Mouse (Mus musculus) layer of hippocampus, adult 18-20 months (tissue): ENCODE data around the gene Dnajc21. TPM values are rescaled to one million over a fixed set of nuclear protein-coding genes. Genes with fewer than 3 reads are reported as not detected.
"Not testable (repeated sequence)": the region's sequence is repeated elsewhere in the genome, so short reads cannot be mapped to it uniquely, and the experiment has no call there.

Experiments
- DNase-seq, 2 experiments: peaks; one replicate each; pipeline ENCODE4 v3.0.0; 2022; ENCODE audit warnings: low spot score in 2 of 2
- long read RNA-seq: library from polyadenylated mRNA; stranded (forward); transcript quantifications from one replicate; pipeline ENCODE4 v2.0.0, GENCODE M21; 2021
- total RNA-seq, 2 experiments: library from RNA; stranded (reverse); gene quantifications; 2 replicates each; pipeline ENCODE4 v1.2.3; 2021

Dnajc21 gene
- 10 to 100 TPM; 23.7 to 26.3 TPM for total RNA-seq
- long read RNA-seq, transcript Dnajc21-201 (12 exons, 2,060 nt): major isoform, 29 of 31 reads
- long read RNA-seq, partial matches to known transcripts: 0 of 31 reads
- long read RNA-seq, other reads (novel, unspliced or antisense): 2 of 31 reads

- peak; percentile 68 to 82 for DNase-seq
Observed at GRCm38 (mm10) chr15:10470151-10470831, at the start of gene Dnajc21. Gene Dnajc21 (minus strand): TSS chr15:10470516.

- no peak for DNase-seq
Observed at GRCm38 (mm10) chr15:10515166-10515565, 44.9 kb upstream of the Dnajc21 start.

GRCm38 (mm10) chr15:10506099-10506498 is 35.8 kb upstream of the Dnajc21 start:
- no peak for DNase-seq

- DNase-seq: peak; percentile 31 to 75
Observed at GRCm38 (mm10) chr15:10500838-10501719, 30.8 kb upstream of the Dnajc21 start.

GRCm38 (mm10) chr15:10500035-10500434 is 29.7 kb upstream of the Dnajc21 start:
- DNase-seq: no peak

- no peak for DNase-seq
Observed at GRCm38 (mm10) chr15:10499593-10499992, 29.3 kb upstream of the Dnajc21 start.

- not testable (repeated sequence) for DNase-seq
Observed at GRCm38 (mm10) chr15:10496696-10497095, 26.4 kb upstream of the Dnajc21 start.

- no peak for DNase-seq
Observed at GRCm38 (mm10) chr15:10495944-10496343, 25.6 kb upstream of the Dnajc21 start.

- DNase-seq: no peak
Observed at GRCm38 (mm10) chr15:10490101-10490500, 19.8 kb upstream of the Dnajc21 start.

- no peak for DNase-seq
Observed at GRCm38 (mm10) chr15:10487246-10487645, 16.9 kb upstream of the Dnajc21 start.

- no peak for DNase-seq
Observed at GRCm38 (mm10) chr15:10486365-10486839, 16.1 kb upstream of the Dnajc21 start.

- peak; percentile 92 to 98 for DNase-seq
Observed at GRCm38 (mm10) chr15:10485484-10486364, 15.4 kb upstream of the Dnajc21 start, which contains the start of the genes Brix1 and Rad1. Gene Brix1 (minus strand): TSS chr15:10485947. Gene Rad1 (plus strand): TSS chr15:10486018.

GRCm38 (mm10) chr15:10470941-10471340 is 625 bp upstream of the Dnajc21 start:
- DNase-seq: no peak

- peak; percentile 15 to 34 for DNase-seq
Observed at GRCm38 (mm10) chr15:10469641-10470150, 620 bp downstream of the Dnajc21 start.

- no peak for DNase-seq
Observed at GRCm38 (mm10) chr15:10468761-10469160, 1.6 kb downstream of the Dnajc21 start.

- DNase-seq: no peak
Observed at GRCm38 (mm10) chr15:10464678-10465077, 5.6 kb downstream of the Dnajc21 start.

GRCm38 (mm10) chr15:10463555-10463954 is 6.8 kb downstream of the Dnajc21 start:
- DNase-seq: peak in 1 of 2 experiments; percentile 43

GRCm38 (mm10) chr15:10460986-10461385 is 9.3 kb downstream of the Dnajc21 start:
- DNase-seq: no peak

GRCm38 (mm10) chr15:10447102-10447501 is 23.2 kb downstream of the Dnajc21 start:
- no peak for DNase-seq

- no peak for DNase-seq
Observed at GRCm38 (mm10) chr15:10442275-10442674, 28.0 kb downstream of the Dnajc21 start.
